Mouse (Mus musculus) heart, adult 11 months (tissue): ENCODE data around the gene Rom1.
"Not testable (repeated sequence)": the region's sequence is repeated elsewhere in the genome, so short reads cannot be mapped to it uniquely, and the experiment has no call there.

Experiments
- DNase-seq: peaks from one replicate; pipeline ENCODE4 v3.0.0; 2022

Gene Rom1

GRCm38 (mm10) chr19:8941515-8942217 is 12.5 kb upstream of the Rom1 start, which contains the start of gene Mta2:
Gene Mta2 (plus strand): TSS chr19:8941875.
- DNase-seq: peak; percentile 99

DNA sequence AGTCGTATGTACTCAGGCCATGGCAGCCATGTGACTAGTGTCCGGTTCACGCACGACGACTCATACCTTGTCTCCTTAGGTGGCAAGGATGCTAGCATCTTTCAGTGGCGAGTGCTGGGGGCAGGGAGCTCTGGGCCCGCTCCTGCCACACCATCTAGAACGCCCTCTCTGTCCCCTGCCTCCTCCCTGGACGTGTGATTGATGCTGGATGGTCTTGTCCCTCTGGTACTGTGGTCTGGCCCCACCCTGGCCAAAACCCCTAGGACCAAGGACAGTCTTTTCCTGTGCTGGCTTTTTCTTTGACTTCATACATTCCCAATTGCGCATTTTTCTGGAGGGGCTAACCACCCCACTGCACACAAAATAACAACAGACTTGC is 12.0 kb upstream of the Rom1 start:
- peak; percentile 95 for DNase-seq

DNA sequence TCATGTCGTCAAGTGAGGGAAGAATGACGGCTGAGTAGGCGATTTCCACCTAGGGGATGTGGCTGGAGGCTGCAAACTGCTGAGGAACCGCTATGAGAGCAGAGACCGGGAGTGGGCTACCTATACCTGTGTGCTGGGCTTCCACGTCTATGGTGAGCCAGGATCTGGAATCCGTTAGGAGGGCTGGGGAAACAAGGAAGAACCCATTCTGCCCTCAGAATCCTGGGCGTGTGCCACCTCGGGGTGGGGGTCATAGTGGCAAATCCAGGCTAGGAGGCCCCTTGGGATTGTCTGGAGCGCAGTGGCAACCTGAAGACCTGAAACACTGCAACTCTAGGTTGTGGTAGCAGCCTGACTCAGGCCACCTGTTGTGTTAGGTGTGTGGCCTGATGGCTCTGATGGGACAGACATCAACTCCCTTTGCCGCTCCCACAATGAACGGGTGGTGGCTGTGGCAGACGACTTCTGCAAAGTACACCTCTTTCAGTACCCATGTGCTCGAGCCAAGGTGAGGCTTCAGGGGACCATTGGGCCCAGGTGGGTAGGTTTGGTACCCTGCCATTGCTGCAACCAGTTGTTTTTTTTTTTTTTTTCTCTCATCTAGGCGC is 11.5 kb upstream of the Rom1 start:
- peak; percentile 95 for DNase-seq

DNA sequence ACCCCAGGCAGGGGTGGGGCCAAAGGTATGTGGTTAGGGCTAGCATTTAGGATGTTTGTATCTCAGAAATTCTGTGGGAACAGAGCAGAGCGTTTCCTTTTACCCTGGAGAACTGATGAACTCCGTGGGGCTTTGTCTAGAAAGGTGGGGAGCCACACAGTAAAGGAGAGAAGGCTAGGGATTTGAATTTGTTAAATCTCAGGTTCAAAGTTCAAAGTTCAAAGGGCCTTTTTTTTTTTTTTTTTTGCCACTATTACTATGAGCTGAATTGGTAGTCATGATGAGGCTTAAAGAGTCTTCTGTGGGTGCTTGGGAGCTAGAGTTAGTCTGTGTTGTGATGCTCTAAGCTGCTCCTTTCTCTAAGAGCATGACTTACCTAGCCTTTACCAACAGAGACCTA is 7.6 kb upstream of the Rom1 start:
- no peak for DNase-seq

DNA sequence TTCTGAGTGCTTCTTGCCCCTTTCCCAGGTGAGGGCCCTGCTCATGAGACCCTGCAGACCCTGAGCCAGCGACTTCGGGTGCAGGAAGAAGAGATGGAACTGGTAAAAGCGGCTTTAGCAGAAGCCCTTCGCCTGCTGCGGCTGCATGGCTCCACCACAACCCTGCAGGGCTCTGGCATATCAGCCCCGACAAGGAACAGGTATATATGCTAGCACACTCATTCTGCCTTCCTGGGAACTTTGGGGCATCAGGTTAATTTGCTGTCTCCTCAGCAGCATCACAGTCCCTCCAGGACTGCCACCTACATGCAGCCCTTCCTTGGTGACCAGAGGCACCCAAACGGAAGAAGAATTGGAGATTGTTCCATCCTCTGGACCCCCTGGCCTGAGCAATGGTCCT is 1.6 kb upstream of the Rom1 start:
- peak; percentile 90 for DNase-seq

DNA sequence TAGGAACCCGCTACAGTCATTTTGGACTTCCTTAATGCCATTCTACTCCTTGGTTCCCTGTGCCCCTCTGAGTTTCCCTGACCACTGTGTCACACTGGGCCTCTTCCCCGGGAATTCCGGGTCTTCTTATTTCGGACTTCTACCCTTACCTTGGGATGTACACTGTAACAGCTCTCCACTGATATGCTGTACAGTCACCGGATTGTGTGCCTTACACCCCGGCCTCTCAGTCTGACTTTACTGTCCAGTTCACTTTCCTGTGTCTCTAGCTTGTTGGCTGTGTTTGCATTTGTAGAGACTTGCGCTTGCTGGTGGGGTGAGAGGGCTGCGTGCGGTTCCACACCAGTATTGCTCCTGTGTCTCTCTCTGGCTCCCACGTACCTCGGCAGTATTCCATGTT is 961 bp upstream of the Rom1 start:
- DNase-seq: no peak

DNA sequence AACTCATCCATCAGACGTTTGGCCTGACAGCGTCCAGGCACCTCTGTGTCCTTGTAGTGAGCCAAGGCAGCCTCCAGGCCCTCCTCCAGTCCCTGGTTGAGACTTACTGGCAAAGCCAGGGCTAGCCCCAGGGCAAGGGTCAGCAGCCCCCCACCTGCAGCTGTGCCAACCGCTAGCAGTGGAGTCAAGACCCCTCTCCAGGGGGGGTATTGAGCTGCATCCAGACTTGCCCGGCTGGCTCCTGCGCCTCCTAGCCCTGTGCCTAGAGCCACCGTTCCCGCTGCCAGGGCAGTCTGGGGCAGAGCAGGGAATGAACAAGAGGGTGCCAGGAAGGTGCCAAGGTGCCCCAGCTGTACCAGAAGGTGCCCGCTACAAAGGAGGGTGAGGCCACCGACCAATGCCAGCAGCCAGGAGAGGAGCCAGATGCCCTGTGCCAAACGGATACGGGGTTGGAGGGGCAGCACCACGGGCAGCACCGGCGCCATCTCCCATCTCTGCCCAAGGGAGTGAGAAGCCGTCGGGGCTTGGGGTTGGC is 400 bp downstream of the Rom1 start:
- DNase-seq: no peak

GRCm38 (mm10) chr19:8927891-8928525 is 1.1 kb downstream of the Rom1 start:
- DNase-seq: peak; percentile 91

GRCm38 (mm10) chr19:8926766-8927165 is 2.4 kb downstream of the Rom1 start:
- peak; percentile 90 for DNase-seq

- peak; percentile 92 for DNase-seq
Measured at GRCm38 (mm10) chr19:8921741-8922140, 7.4 kb downstream of the Rom1 start.

DNA sequence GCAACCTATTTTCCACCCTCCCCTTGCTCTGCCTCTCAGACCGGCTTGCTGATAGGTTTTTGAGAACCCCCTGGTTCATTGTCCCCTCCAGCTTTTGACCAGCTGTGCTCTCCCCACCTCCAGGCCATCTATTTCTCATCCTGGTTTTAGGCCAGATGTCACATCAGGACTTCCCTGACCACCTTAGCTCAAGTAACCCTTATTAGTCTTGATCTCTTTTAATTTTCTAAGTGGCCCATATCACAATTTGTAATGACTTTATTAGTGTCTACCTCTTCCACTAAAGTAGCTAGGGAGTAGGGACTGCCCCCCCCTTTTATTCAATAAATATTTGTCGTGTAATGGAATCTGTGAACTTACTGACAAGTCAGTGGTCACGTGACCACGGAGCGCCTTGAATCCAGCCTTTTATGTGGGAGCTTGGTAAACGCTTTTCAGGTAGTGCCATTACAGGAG is 8.3 kb downstream of the Rom1 start:
- DNase-seq: no peak

GRCm38 (mm10) chr19:8920073-8920736 is 9.0 kb downstream of the Rom1 start, which contains the start of gene B3gat3:
Gene B3gat3 (plus strand): TSS chr19:8920374.
- DNase-seq: peak; percentile 100

GRCm38 (mm10) chr19:8919684-8920072 is 9.5 kb downstream of the Rom1 start:
- DNase-seq: peak; percentile 88

GRCm38 (mm10) chr19:8919000-8919399 is 10.2 kb downstream of the Rom1 start:
- DNase-seq: no peak

GRCm38 (mm10) chr19:8914212-8914611 is 14.9 kb downstream of the Rom1 start:
- DNase-seq: peak; percentile 77

DNA sequence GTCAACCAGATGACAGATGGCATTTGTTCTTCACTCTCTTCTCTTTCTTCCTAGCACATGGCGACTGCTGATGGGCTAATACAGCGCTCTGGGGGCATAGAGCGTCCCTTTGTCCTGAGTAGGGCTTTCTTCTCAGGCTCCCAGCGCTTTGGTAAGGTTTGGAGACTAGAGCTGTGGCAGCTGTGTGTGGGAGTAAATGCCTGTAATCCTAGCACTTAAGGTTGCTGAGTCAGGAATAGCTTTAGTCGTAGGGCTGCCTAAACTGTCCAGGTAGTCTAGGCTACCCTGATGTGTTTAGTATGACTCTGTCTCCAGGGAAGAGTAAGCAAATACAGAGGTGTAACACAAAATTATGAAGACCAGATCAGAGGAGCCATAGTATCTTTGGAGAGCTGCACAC is 17.3 kb downstream of the Rom1 start:
- DNase-seq: no peak

DNA sequence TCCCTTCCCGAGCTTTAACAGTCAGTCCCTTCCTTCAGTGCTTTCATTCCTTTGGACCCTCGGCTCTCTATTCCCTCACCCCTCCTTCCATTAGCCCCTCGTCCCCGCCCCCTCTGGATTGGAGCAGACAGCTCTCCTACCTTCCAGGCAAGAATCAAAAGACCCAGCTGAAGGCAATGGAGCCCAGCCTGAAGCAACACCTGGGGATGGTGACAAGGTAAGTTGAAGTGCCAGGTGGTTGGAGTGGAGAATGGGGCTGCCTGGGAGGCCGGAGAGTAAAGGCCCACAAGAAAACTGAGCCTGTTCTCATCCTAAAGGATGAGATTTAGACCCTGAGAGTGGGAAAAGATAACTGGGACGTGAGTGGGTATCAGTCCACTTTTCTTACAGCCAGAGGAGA is 20.6 kb downstream of the Rom1 start:
- DNase-seq: peak; percentile 86

- no peak for DNase-seq
Measured at GRCm38 (mm10) chr19:8903412-8903811, 25.7 kb downstream of the Rom1 start.

GRCm38 (mm10) chr19:8899079-8899478 is 30.1 kb downstream of the Rom1 start:
- DNase-seq: no peak

- no peak for DNase-seq
Measured at GRCm38 (mm10) chr19:8898576-8898975, 30.6 kb downstream of the Rom1 start.

DNA sequence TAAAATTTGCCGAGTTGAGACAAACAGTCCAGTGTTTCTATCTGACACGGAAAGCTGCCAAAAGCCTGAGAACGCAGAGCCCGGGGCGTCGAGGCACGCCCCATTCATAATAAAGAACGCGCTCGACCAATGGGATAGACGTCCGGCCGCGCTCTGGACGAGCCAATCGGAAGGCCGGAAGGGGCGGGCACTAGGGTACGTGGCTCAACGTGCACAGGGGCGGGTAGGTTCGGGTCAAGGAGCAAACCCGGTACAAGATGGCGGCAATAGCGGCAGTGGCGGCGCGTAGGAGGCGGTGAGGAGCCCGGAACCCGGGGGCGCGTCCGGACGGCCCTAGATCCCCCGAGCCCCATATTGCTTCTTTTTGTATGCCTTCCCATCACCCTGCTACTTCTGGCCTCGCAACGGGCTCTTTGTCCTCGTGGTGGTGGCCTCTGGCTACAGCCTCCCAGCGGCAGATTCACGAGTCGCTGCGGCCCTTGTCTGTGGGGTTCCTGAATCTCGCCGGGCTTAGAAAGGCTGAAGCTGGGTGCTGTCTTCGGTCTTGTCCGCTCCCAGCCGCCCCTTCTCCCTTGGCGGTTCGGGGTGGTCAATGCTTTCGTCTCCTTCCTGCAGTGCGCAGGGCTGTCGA is 31.2 kb downstream of the Rom1 start, which contains the start of gene Ganab:
Gene Ganab, plus strand, starts transcription at position 207 of the 631 bp plus-strand sequence.
- peak; percentile 100 for DNase-seq

- DNase-seq: not testable (repeated sequence)
Measured at GRCm38 (mm10) chr19:8897211-8897864, 31.8 kb downstream of the Rom1 start.
